Mouse (Mus musculus) brain, embryonic 14.5 days (tissue): ENCODE results near the gene Znrf3.

ENCODE experiments used
- CTCF ChIP-seq: fragments of 200-500 bp; IDR thresholded peaks from 2 replicates; pipeline ENCODE4 v1.5.1; 2012; ENCODE audit warnings: inconsistent platforms, mild to moderate bottlenecking, moderate library complexity, borderline replicate concordance; ENCODE audit not compliant: insufficient read depth, insufficient read length; ENCODE audit errors: extremely low read depth
- POLR2A ChIP-seq: fragments of 200-500 bp; IDR thresholded peaks from 2 replicates; pipeline ENCODE4 v1.6.1; 2012; ENCODE audit warnings: mild to moderate bottlenecking, inconsistent platforms, borderline replicate concordance; ENCODE audit not compliant: poor library complexity, insufficient read depth, insufficient read length, severe bottlenecking; ENCODE audit errors: extremely low read depth

- TF ChIP-seq POLR2A, result no peak
- TF ChIP-seq CTCF, result no peak
These were observed 167.2 kb downstream of the Znrf3 start for GRCm38 (mm10) chr11:5277307-5277971.
